Mouse (Mus musculus) spleen, adult 2 months (tissue): ENCODE results near the gene Ccdc184. TPM values are rescaled to one million over a fixed set of nuclear protein-coding genes. Genes with fewer than 3 reads are reported as not detected.

ENCODE experiments used
- DNase-seq, 2 experiments: peaks; one replicate each; pipeline versions ENCODE4 v3.0.0 to v3.0.0-alpha.2; 2012 to 2021; ENCODE audit warnings: low spot score in 2 of 2, low read depth in 1 of 2
- H3K27ac ChIP-seq: fragments of 200-500 bp; 2 replicates; pipeline ENCODE4 v1.5.1; 2012; ENCODE audit warnings: low read length, inconsistent platforms; ENCODE audit not compliant: insufficient read depth
- H3K27me3 ChIP-seq: fragments of 200-500 bp; 2 replicates; pipeline ENCODE4 v1.6.1; 2012; ENCODE audit warnings: mild to moderate bottlenecking, moderate library complexity, low read length, inconsistent platforms; ENCODE audit not compliant: control insufficient read depth, insufficient read depth
- H3K36me3 ChIP-seq: fragments of 200-500 bp; 2 replicates; pipeline ENCODE4 v1.6.1; 2012; ENCODE audit warnings: mild to moderate bottlenecking, low read length, inconsistent platforms; ENCODE audit not compliant: control insufficient read depth, insufficient read depth
- H3K4me1 ChIP-seq: fragments of 200-500 bp; 2 replicates; pipeline ENCODE4 v1.6.1; 2011; ENCODE audit warnings: inconsistent platforms; ENCODE audit not compliant: control insufficient read depth, insufficient read depth, insufficient read length
- H3K4me3 ChIP-seq: fragments of 200-500 bp; 2 replicates; pipeline ENCODE4 v1.5.1; 2011; ENCODE audit warnings: mild to moderate bottlenecking, inconsistent platforms; ENCODE audit not compliant: insufficient read depth, insufficient read length; ENCODE audit errors: extremely low read depth
- CTCF ChIP-seq: fragments of 200-500 bp; IDR thresholded peaks from 2 replicates; pipeline ENCODE4 v1.5.1; 2011; ENCODE audit warnings: mild to moderate bottlenecking, inconsistent platforms; ENCODE audit not compliant: insufficient read depth, insufficient read length, insufficient replicate concordance; ENCODE audit errors: extremely low read depth
- POLR2A ChIP-seq: fragments of 200-500 bp; IDR thresholded peaks from 2 replicates; pipeline ENCODE4 v1.6.1; 2011; ENCODE audit warnings: low read depth, low read length, inconsistent platforms
- WGBS: fragments of 180-500 bp; shearing (Covaris S2); methylation state at CpG from one replicate; pipeline ENCODE4 v1.1.7; 2018; 5-methylcytosine and 5-hydroxymethylcytosine counted together
- polyA plus RNA-seq: library from polyadenylated mRNA; depleted of rRNA; stranded (reverse); fragments of >200 nt; gene quantifications from 2 replicates; pipeline ENCODE4 v1.2.3, GENCODE M21; 2012; rRNA removed

Gene Ccdc184
- polyA plus RNA-seq, 1 experiment, result 0.84 TPM

DNA sequence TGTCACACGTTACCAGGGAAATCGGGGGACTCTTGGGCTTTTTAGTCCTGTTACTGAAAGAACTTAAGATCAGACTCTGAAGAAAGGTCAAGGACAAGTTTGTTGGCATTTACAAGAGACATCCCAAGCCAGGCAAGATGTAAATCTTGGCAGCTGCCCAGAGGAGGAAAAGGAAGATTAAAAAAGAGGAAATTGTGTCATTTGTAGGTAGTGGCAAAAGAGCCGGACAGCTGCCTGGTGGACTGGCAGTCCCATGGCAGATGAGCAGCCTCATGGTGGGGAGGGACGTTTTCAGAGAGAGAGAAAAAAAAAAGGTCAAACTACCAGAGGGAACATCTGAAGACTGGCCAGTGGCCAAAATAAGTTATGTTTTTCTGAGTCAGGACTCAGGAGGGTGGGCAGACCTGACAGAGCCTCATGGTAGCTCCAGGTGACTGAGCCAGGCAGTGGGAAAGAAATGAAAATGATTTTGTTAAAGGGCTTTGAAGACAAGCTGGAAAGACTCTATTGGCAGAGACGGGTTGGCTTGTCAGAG, 46.4 kb downstream of the Ccdc184 start:
- no peak for DNase-seq
- H3K4me3 ChIP-seq, result no peak overlapping the region
- no peaks in the 10 kb centered on the region for H3K36me3 ChIP-seq
- WGBS, result 58% methylated on average over 5 of the region's 5 CpGs
- TF ChIP-seq POLR2A, result no peak
- TF ChIP-seq CTCF, result no peak
- H3K27me3 ChIP-seq, result no peaks in the 10 kb centered on the region
- H3K27ac ChIP-seq, result no peak overlapping the region
- no peaks in the 10 kb centered on the region for H3K4me1 ChIP-seq

DNA sequence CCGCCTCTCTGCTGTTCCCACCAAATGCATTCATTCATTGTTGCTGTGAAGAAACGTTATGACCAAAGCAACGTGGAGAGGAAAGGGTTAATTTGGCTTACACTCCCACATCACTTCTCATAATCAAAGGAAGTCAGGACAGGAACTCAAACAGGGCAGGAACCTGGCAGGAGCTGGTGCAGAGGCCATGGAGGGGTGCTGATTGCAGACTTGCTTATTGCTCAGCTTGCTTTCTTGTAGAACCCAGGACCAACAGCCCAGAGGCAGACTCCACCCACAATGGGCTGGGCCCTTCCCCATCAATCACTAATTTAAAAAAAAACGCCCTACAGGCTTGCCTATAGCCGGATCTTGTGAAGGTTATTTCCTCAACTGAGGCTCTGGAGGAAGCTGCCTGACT, 47.2 kb downstream of the Ccdc184 start:
- H3K27ac ChIP-seq, result no peak overlapping the region
- no peak overlapping the region for H3K4me3 ChIP-seq
- TF ChIP-seq POLR2A (no peak), CTCF (no peak)
- H3K36me3 ChIP-seq, result no peaks in the 10 kb centered on the region
- no peaks in the 10 kb centered on the region for H3K27me3 ChIP-seq
- DNase-seq, result no peak
- H3K4me1 ChIP-seq, result no peaks in the 10 kb centered on the region
- 56% methylated on average over 5 of the region's 5 CpGs for WGBS

Other genes starting within 250 kb of the Ccdc184 start
- gene Tmem106c, start 203.0 kb upstream of the Ccdc184 start, polyA plus RNA-seq, result 17.2 and 22.9 TPM in 2 replicates
- gene Col2a1, start 162.5 kb upstream of the Ccdc184 start, polyA plus RNA-seq, result 0.02 TPM in 2 replicates
- 6.4 and 7.8 TPM in 2 replicates for gene Pfkm, start 74.6 kb upstream of the Ccdc184 start, polyA plus RNA-seq
- 9.9 and 11.4 TPM in 2 replicates for gene Senp1, start 73.4 kb upstream of the Ccdc184 start, polyA plus RNA-seq
- 18.8 and 24.4 TPM in 2 replicates for gene Asb8, start 1.5 kb upstream of the Ccdc184 start, polyA plus RNA-seq
- not detected in 2 replicates for gene Olfr288, start 28.4 kb downstream of the Ccdc184 start, polyA plus RNA-seq
- not detected in 2 replicates for gene Gm44579, start 53.8 kb downstream of the Ccdc184 start, polyA plus RNA-seq
- not detected in 2 replicates for gene Olfr287, start 53.9 kb downstream of the Ccdc184 start, polyA plus RNA-seq
- gene Olfr286, start 67.3 kb downstream of the Ccdc184 start, polyA plus RNA-seq, result not detected in 2 replicates
- not detected in 2 replicates for gene H1fnt, start 90.1 kb downstream of the Ccdc184 start, polyA plus RNA-seq
- gene Zfp641, start 129.0 kb downstream of the Ccdc184 start, polyA plus RNA-seq, result 0.09 and 0.22 TPM in 2 replicates
- not detected in 2 replicates for gene Olfr285, start 150.2 kb downstream of the Ccdc184 start, polyA plus RNA-seq
- gene Olfr284, start 173.8 kb downstream of the Ccdc184 start, polyA plus RNA-seq, result not detected in 2 replicates
- not detected in 2 replicates for gene Olfr283, start 213.8 kb downstream of the Ccdc184 start, polyA plus RNA-seq